Mouse (Mus musculus): ENCODE results near the gene Efna5.

- TF ChIP-seq GATA1 (IDR thresholded peaks at IDR 0.05; ENCODE audit: borderline replicate concordance, low read length) (no peak), FLI1 (IDR thresholded peaks at IDR 0.05; ENCODE audit: low read length) (no peak)
These were observed 134.3 kb downstream of the Efna5 start for GRCm38 (mm10) chr17:62746827-62747226.
